Mouse (Mus musculus) bone marrow, adult 2 months (tissue): Measurements from ENCODE around the gene Gnb1.

ENCODE experiments used
- CTCF ChIP-seq: fragments of 200-500 bp; IDR thresholded peaks from 2 replicates; pipeline ENCODE4 v1.5.1; 2011; ENCODE audit warnings: low read length, control low read depth; ENCODE audit not compliant: control insufficient read depth, insufficient read depth
- POLR2A ChIP-seq: fragments of 200-500 bp; IDR thresholded peaks from 2 replicates; pipeline ENCODE4 v1.6.1; 2011; ENCODE audit warnings: low read depth, mild to moderate bottlenecking, control low read depth, low read length, borderline replicate concordance; ENCODE audit not compliant: control insufficient read depth

DNA sequence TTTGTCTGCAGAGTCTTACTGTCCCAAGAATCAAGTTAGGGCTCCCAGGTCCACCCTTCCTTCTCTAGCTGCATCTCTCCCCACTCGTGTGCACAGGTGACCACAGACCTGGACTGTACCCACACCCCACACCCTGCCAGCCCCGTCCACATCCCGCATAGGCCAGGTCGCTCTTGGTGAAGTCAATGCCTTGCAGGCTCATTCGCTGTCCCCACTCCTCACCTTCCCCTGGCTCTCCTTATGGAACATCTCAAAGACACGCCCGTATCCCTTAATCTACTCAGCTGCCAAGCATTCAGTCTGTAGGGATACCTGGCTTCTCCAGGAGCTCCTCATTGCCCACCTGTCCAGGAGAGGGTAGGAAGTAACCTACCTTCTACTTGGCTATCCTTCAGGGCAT lies 19.8 kb upstream of the Gnb1 start:
- TF ChIP-seq POLR2A (no peak), CTCF (no peak)
